Mouse (Mus musculus) brain, adult 2 months (tissue): Measurements from ENCODE around the gene Tia1.
"Not testable (repeated sequence)": the region's sequence is repeated elsewhere in the genome, so short reads cannot be mapped to it uniquely, and the experiment has no call there.

ENCODE experiments used
- DNase-seq: peaks from one replicate; pipeline ENCODE4 v3.0.0; 2011; ENCODE audit warnings: low read depth, low spot score

Tia1 gene

GRCm38 (mm10) chr6:86404100-86404861 lies at the start of gene Tia1:
Tia1 (plus strand) TSS chr6:86404219.
- DNase-seq = peak; percentile 99

- no peak for DNase-seq
Measured at GRCm38 (mm10) chr6:86354948-86355347, 49.1 kb upstream of the Tia1 start.

- no peak for DNase-seq
Measured at GRCm38 (mm10) chr6:86356956-86357355, 47.1 kb upstream of the Tia1 start.

- no peak for DNase-seq
Measured at GRCm38 (mm10) chr6:86360691-86361090, 43.3 kb upstream of the Tia1 start.

GRCm38 (mm10) chr6:86361373-86361772 lies 42.6 kb upstream of the Tia1 start:
- no peak for DNase-seq

GRCm38 (mm10) chr6:86364442-86365141 lies 39.4 kb upstream of the Tia1 start:
- DNase-seq = peak; percentile 93

GRCm38 (mm10) chr6:86365371-86366124 lies 38.5 kb upstream of the Tia1 start, which contains the start of gene Fam136a:
Fam136a (plus strand) TSS chr6:86365646.
- peak; percentile 99 for DNase-seq

GRCm38 (mm10) chr6:86366125-86366852 lies 37.7 kb upstream of the Tia1 start:
- peak; percentile 51 for DNase-seq

GRCm38 (mm10) chr6:86366853-86367249 lies 37.2 kb upstream of the Tia1 start:
- no peak for DNase-seq

- DNase-seq = no peak
Measured at GRCm38 (mm10) chr6:86368479-86368878, 35.5 kb upstream of the Tia1 start.

GRCm38 (mm10) chr6:86370093-86370713 lies 33.8 kb upstream of the Tia1 start:
- DNase-seq = peak; percentile 35

GRCm38 (mm10) chr6:86370764-86371339 lies 33.2 kb upstream of the Tia1 start, which contains the start of gene Snrpg:
Snrpg (plus strand) TSS chr6:86371304.
- DNase-seq = no peak

- peak; percentile 99 for DNase-seq
Measured at GRCm38 (mm10) chr6:86371340-86371911, 32.6 kb upstream of the Tia1 start.

GRCm38 (mm10) chr6:86371950-86372516 lies 32.0 kb upstream of the Tia1 start:
- DNase-seq = no peak

- DNase-seq = no peak
Measured at GRCm38 (mm10) chr6:86373556-86373955, 30.5 kb upstream of the Tia1 start.

GRCm38 (mm10) chr6:86378341-86378740 lies 25.7 kb upstream of the Tia1 start:
- no peak for DNase-seq

GRCm38 (mm10) chr6:86380112-86380511 lies 23.9 kb upstream of the Tia1 start:
- not testable (repeated sequence) for DNase-seq

- no peak for DNase-seq
Measured at GRCm38 (mm10) chr6:86382551-86382950, 21.5 kb upstream of the Tia1 start.

GRCm38 (mm10) chr6:86383370-86383769 lies 20.6 kb upstream of the Tia1 start:
- DNase-seq = no peak

GRCm38 (mm10) chr6:86384692-86385091 lies 19.3 kb upstream of the Tia1 start:
- no peak for DNase-seq
